Mouse (Mus musculus) c-Kit-positive CD71-positive TER-119-positive erythroid progenitor cells, embryonic 14.5 days (primary cell): Measurements from ENCODE around the gene Dram2.
"Not testable (repeated sequence)": the region's sequence is repeated elsewhere in the genome, so short reads cannot be mapped to it uniquely, and the experiment has no call there.

Experiments used
- DNase-seq: peaks from one replicate; pipeline ENCODE4 v3.0.0-alpha.2; 2013; ENCODE audit warnings: low spot score

Dram2 gene

DNA sequence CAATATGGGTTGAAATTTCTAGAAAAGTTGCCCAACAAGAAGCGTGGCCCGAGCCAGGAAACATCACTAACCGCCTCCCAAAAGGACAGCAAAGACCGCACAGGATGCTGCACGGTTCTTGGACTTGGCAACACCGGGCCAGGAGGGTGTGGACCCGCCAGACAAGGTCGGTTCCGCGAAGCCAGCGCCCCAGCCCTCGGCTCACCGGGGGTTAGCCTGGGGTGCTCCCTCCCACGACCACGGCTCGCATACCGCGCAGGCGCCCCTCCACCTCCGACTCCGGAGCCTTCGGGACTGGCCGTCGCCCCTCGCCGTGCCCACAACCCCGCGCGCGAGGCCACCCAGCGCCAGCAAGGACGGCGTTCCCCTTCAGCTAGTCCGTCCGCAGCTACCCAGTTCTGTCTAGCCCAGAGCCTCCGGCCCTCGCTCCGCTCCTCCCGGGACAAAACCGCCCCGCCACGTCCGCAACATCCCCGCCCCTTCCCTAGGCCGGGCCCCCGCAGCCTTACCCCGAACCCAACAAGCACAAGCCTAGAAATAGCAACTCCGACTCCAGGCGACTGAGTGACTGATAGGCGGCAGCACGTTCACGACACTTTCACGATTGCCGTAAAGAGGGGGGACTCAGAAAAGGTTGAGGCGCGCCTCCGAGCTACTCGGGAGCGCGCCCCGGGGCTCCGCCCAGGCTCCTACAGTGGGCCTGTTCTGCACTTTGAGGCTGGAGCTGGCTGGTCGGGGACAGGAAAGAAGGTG, at the start of gene Dram2, which contains the start of gene Cept1:
Gene Dram2 (plus strand): TSS at position 628 of the 753 bp plus-strand sequence.
Gene Cept1 (minus strand): TSS at position 632 of the 753 bp plus-strand sequence.
- peak; percentile 91 for DNase-seq

DNA sequence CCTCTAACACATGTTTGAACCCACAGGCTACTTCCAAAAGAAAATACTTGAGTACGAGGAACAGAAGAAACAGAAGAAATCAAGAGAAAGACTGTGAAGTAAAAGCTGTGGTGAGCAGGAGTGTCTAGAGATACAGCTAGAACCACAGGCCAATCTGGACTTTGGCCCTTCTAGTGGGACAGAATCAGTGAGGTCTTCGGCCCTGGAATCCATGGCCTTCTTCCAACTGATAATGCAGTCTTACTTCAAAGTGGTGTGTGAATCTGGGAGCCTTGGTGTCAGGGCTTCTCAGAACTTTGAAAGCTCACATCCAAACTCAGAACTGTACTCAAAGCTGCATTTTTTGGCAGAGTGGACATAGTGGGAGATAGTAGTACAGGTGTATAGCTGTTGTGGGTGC, 47.1 kb upstream of the Dram2 start:
- no peak for DNase-seq

DNA sequence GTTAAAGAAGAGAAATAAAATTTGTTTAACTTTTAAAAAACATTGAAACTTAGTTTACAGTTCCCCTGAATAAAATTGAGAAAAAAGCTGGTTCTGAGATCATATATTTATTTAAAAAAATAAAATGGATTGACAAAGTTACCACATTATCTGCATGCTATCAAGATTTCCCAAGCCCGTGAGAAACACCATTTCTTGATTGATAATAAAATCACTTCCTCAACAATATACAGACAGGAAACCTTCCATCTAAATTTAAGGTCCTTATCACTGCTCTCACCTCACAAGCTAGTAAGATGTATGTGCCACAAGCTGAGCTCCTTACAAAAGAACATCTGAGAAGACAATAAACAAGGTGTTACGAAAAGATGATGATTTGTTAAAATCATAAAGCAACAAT, 44.7 kb upstream of the Dram2 start:
- DNase-seq: no peak

DNA sequence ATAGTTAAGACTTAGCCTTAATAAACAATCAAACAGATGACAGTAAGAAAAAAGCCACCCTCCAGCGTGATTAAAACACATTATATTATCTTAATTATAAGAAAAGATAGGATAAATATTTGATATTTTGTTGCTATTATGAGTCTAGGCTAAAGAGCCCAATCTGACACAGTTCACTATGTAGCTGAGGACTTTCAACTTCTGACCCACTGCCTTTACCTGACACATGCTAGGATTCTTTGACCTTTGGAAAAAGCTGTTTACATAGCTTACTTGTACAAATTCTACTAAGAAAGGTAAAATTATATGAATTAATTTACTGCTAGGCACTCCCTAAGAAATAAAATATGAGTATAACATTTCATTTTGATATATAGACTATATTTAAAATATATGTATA, 36.9 kb upstream of the Dram2 start:
- DNase-seq: no peak

DNA sequence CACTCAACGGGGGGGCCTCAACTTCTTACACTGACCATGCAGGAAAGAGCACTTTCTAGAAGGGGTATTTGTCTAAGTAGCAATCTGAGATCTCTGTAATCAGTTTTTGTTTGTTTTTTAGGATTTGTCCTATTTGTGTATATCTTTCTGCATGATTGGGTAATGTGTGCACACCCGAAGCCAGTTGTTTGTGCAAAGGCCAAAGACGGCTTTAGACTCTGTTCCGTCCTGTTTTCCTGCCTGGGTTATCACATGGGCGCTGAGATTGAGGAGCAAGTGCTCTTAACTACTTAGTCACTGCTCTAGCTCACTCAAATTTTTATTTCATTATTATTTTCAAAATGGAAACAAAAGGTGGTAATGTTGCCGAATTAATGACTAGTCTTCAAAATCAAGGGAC, 32.6 kb upstream of the Dram2 start:
- DNase-seq: no peak

DNA sequence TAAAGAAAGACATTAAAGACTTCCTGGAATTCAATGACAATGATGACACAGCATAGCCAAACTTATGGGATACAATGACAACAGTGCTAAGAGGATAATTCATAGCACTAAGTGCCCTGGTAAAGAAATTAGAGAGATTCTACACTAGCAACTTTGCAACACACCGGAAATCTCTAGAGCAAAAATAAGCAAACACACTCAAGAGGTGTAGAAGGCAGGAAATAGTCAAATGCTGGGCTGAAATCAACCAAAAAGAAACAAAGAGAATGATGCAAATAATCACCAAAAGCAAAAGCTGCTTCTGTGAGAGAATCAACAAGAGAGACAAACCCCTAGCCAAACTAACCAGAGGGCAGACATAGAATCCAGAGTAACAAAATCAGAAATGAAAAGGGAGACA, 24.9 kb upstream of the Dram2 start:
- DNase-seq: no peak

DNA sequence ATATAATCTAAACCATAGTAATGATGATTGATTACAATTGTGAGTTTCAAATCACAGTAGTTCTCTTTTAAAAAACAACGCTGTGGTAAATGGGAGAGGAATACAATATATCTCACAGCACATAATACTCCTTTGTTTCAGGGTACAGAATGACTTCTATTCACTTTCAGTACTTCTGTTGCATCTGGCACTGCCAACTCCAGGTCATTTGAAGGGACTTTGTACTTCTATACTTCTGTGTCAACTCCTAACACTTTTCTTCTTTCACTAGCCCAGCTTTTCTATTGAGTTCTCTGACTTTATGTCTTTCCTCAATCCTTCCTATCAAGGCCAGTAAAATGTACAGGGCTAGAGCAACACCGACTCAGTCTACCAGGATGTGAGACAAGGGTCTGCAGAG, 21.2 kb upstream of the Dram2 start:
- no peak for DNase-seq

DNA sequence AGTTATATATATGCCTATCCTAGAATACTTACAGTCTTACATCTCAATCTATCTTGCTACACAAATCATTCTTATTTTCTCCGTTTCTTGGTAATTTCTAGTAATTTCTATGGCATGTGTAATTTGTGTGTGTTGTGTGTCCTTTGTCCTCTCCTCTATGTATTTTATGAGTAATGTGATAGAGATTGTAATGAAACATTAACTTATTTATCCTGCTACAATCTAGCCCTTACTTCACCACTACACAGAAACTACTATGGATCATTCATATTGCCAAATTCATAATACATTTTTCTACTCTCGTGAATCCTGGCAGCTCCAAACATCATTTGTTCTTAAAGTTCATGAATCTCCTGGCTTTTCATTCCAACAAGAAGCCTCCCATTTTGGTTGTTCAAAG, 19.6 kb upstream of the Dram2 start:
- no peak for DNase-seq

DNA sequence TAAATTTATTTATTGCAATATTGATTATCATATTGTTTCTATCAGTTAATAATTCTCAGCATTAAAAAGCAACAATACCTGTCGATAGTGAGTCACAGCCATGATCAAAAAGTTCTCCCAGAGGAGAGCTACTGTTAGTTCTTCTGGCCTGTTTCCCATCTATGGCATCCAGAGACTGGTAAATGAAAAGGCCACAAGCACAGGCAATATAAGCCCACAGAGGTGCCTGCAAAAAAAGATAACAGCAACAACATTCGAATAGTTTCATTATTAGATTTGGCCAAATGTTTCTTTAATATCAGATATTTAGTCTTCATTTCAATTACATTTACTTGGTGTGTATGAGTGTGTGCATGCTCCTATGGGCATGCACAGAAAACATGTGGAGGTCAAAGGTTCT, 14.3 kb upstream of the Dram2 start:
- no peak for DNase-seq

DNA sequence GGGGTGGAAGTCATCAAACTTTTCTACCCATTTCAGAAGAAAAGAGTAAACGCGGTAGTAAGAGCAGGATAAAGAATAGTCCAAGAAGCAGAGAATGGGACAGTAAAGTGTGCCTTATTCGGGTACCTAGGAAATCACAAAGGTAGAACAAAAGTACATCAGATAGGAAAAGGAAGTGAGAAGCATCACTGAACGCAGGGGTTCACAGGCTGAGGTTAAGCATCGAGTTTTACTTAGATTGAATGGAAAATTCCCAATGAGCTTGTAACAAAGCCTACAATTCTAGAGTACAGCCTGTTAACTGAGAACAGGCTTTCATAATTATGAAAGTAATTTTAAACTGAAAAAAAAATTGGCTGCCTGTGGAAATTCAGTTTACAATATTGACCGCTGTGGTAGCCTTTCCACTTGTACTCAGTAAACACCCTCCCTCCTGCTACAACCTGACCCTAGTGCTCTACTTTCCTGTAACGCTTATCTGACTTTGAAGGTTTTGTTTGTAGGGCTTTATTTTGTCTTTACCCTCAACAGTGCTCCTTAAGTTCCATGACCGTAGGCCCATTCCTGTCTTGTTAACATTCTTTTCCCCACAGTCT, 2.8 kb upstream of the Dram2 start:
- DNase-seq: no peak

DNA sequence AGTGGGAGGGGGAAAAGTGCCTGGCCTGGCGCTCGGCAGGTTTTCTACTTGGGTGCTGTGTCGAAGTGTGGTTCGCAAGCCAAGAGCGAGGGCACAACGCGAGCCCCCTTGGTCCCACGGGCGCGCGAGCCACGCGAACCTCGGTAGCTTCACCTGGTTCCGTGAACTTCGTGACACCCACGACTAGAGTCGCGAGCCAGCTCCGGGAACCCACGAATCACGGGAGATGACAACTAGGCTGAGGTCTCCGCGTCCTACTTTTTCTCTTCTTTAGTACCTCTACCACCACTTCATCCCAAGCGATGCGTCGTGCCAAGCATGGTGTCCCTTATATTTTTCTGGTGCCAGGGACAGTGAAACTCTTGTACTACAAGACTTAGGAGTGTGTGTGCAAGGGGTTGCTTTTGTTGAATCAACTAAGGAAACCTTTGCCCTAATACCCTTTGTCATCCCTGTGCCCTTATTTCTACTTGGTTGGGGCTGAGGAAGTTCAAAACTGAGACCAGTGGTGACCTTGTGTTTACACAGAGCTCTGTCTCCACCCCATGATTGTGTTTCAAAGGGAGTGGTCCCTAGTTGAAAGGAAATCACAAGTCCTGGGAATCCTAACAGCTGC, 434 bp downstream of the Dram2 start:
- no peak for DNase-seq

DNA sequence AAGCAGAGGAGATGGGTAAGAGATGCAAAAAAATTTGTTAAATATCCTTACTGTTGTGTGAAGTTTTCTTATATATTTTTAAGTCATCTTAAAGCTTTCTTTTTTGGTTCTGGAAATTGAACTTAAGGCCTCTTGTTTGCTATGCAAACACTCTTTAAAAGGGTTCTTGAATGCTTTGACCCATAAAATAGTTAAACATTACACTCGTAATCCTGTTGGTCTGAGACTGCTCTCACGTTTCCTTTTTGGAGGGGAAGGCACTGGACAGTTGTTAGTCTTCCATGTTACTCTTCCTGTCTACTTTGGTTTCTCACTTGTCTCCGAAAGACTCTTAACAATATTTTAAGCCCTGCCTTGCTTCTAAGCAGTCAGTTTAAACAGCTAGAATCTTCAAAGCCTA, 1.4 kb downstream of the Dram2 start:
- DNase-seq: no peak

DNA sequence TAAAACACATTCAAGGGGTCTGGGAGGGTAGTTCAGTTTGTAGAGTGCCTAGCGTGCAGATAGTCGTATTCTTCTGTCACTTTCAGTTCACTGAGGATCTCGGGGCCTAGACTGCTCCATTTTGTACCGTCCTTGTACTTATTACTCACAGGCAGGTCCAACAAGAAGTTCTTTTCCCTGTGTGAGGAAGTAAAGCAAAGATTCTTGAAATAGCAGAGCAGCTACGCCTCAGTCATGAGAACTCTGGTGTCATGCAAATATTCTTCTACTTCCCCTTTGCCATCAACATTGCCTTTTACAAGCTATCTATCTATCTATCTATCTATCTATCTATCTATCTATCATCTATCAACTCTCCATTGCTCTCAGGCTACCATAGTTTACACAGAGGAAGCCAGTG, 5.8 kb downstream of the Dram2 start:
- DNase-seq: no peak

DNA sequence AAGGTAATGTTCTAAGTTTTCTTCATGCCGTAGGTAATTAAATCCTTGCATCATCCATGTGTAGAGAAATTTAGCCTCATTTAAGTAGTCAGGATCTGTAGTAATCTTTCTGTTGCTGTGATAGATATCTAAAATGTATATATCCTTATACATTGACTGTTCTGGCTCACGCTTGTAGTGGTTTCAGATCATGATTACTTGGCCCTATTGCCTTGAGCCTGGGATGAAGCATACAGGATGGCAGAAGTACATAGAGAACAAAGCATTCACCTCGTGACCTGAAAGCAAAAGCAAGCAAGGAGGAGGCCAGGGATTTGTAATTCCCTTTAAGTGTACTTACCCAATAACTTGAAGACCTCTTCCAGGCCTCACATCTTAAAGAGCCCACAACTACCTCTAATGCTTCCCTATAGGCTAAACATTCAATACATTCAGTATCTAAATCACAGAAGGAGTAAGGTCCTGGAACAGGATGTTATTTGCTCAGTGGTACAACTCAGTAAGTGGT, 8.2 kb downstream of the Dram2 start:
- DNase-seq: no peak

DNA sequence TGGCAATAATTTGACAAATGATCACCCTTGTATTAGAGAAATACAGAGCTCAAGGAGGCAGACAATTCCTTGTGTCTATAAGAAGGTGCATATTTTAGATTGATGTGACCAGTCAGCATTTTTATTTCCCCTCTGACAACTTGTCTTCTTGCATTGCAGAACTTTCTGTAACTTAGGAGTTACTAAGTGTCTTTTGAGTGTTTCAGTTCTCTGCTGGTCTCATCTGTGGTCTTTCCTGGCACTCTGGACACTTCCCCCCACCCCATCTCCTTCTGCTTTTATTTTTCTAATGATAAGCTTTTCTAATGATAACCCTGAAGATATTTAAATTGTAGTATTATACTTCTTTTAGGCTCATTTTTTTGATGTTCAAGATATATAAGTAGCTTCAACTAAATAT, 10.7 kb downstream of the Dram2 start:
- DNase-seq: no peak

DNA sequence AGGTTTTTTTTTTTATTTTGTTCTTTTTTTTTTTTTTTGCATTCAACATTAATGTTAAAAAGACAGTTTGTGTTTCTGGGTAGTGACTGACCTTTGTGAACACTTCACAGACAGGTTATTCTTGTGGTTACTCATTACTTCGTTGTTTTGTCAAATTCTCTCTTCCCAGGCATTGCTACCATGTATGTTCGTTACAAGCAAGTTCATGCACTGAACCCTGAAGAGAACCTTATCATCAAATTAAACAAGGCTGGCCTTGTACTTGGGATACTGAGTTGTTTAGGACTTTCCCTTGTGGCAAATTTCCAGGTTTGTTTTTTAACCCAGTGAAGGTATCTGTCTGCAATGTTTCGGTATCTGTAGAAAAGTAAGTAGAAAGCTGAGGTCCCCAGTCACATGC, 18.3 kb downstream of the Dram2 start:
- DNase-seq: no peak

DNA sequence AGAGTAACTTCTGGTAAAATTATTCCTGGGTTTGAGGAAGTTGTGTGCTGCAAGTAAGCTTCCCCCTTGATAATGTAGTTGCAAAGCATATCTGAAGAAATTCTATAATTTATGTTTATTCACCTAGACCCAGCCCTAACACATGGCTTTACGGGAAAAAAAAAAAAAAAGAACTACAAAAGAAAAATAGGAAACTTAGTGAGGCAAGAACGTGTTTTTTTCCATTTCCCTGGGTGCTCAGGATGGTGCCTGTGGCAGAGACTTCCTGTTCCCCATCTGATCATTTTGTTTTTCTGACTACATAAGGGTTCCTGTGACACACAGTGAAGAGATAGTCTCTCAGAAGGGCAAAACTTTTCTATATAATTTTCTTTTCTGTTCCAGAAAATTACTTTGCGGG, 25.6 kb downstream of the Dram2 start:
- no peak for DNase-seq

DNA sequence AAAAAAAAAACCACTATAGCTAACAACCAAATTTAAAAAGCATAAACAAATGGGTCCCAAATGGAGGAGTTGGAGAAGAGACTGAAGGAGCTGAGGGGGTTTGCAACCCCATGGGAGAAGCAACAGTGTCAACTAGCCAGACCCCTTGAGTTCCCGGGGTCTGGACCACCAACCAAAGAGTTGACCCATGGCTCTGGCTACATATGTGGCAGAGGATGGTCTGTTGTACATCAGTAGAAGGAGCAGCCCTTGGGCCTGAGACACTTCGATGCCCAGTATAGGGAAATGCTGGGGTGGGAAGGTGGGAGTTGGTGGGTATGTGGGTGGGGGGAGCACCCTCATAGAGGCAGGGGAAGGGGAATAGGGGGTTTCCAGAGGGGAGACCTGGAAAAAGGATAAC, 31.7 kb downstream of the Dram2 start:
- DNase-seq: no peak

DNA sequence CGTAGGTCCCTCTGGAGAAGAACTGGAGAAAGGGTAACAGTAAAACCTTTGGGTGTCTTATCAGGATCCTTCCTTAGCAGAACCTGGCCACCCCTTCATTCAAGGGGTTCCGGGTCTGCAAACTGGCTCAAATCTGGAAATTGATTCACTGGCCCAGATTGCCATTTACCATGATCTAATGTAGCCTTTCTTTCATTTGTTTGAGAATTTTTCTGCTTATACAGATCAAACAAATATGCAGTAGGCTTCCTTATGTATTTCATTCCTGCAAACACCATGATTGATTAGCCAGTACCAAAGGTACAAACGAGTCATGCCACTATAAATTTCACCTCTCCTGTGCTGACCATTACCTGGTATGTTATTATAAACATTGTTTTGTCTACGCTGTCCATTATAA, 46.0 kb downstream of the Dram2 start:
- DNase-seq: not testable (repeated sequence)

DNA sequence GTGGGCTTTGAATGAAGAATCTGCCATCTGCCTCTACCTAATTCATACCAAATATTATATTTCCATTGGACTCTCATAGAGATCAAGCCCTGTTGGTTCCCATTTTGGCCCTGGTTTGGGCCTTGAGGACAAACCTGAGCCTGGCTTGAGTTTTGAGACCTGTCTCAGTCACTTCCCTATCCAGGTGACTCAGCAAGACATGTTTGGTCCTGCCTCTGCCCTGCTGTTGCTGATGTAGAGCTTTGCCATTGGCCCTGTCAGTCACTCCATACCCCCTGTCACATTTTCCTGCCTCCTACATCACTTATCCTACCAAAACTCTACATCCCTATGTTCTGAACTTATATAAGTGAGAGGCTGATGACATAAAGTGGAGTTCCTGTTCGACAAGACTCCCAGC, 70.5 kb downstream of the Dram2 start:
- DNase-seq: no peak
